Mouse (Mus musculus) yolk sac, embryonic 10.5 days (tissue): Measurements from ENCODE around the gene Gm49398.

Experiments used
- DNase-seq: peaks from one replicate; pipeline ENCODE4 v3.0.0-alpha.2; 2017; ENCODE audit warnings: low spot score

Gm49398 gene

GRCm38 (mm10) chr13:61288739-61289138 is at the start of gene Gm49398:
Gene Gm49398 (minus strand): TSS chr13:61288839.
- no peak for DNase-seq

GRCm38 (mm10) chr13:61255258-61255657 is 33.4 kb downstream of the Gm49398 start, which contains the start of gene Cts8:
Gene Cts8 (minus strand): TSS chr13:61255358.
- no peak for DNase-seq

GRCm38 (mm10) chr13:61241076-61241947 is 47.3 kb downstream of the Gm49398 start:
- DNase-seq = peak; percentile 24

- no peak for DNase-seq
Observed at GRCm38 (mm10) chr13:61203310-61203709, 85.3 kb downstream of the Gm49398 start, which contains the start of gene Cts6. Gene Cts6 (minus strand): TSS chr13:61203410.
